Mouse (Mus musculus) spleen, adult 2 months (tissue): Measurements from ENCODE around the gene Them7. TPM values are rescaled to one million over a fixed set of nuclear protein-coding genes. Genes with fewer than 3 reads are reported as not detected.

ENCODE experiments used
- DNase-seq, 2 experiments: peaks; one replicate each; pipeline versions ENCODE4 v3.0.0 to v3.0.0-alpha.2; 2012 to 2021; ENCODE audit warnings: low spot score in 2 of 2, low read depth in 1 of 2
- H3K27ac ChIP-seq: fragments of 200-500 bp; 2 replicates; pipeline ENCODE4 v1.5.1; 2012; ENCODE audit warnings: low read length, inconsistent platforms; ENCODE audit not compliant: insufficient read depth
- H3K27me3 ChIP-seq: fragments of 200-500 bp; 2 replicates; pipeline ENCODE4 v1.6.1; 2012; ENCODE audit warnings: mild to moderate bottlenecking, moderate library complexity, low read length, inconsistent platforms; ENCODE audit not compliant: control insufficient read depth, insufficient read depth
- H3K36me3 ChIP-seq: fragments of 200-500 bp; 2 replicates; pipeline ENCODE4 v1.6.1; 2012; ENCODE audit warnings: mild to moderate bottlenecking, low read length, inconsistent platforms; ENCODE audit not compliant: control insufficient read depth, insufficient read depth
- H3K4me1 ChIP-seq: fragments of 200-500 bp; 2 replicates; pipeline ENCODE4 v1.6.1; 2011; ENCODE audit warnings: inconsistent platforms; ENCODE audit not compliant: control insufficient read depth, insufficient read depth, insufficient read length
- H3K4me3 ChIP-seq: fragments of 200-500 bp; 2 replicates; pipeline ENCODE4 v1.5.1; 2011; ENCODE audit warnings: mild to moderate bottlenecking, inconsistent platforms; ENCODE audit not compliant: insufficient read depth, insufficient read length; ENCODE audit errors: extremely low read depth
- CTCF ChIP-seq: fragments of 200-500 bp; IDR thresholded peaks from 2 replicates; pipeline ENCODE4 v1.5.1; 2011; ENCODE audit warnings: mild to moderate bottlenecking, inconsistent platforms; ENCODE audit not compliant: insufficient read depth, insufficient read length, insufficient replicate concordance; ENCODE audit errors: extremely low read depth
- POLR2A ChIP-seq: fragments of 200-500 bp; IDR thresholded peaks from 2 replicates; pipeline ENCODE4 v1.6.1; 2011; ENCODE audit warnings: low read depth, low read length, inconsistent platforms
- WGBS: fragments of 180-500 bp; shearing (Covaris S2); methylation state at CpG from one replicate; pipeline ENCODE4 v1.1.7; 2018; 5-methylcytosine and 5-hydroxymethylcytosine counted together
- polyA plus RNA-seq: library from polyadenylated mRNA; depleted of rRNA; stranded (reverse); fragments of >200 nt; gene quantifications from 2 replicates; pipeline ENCODE4 v1.2.3, GENCODE M21; 2012

Them7 gene
- polyA plus RNA-seq, 1 experiment = 0.57 TPM

DNA sequence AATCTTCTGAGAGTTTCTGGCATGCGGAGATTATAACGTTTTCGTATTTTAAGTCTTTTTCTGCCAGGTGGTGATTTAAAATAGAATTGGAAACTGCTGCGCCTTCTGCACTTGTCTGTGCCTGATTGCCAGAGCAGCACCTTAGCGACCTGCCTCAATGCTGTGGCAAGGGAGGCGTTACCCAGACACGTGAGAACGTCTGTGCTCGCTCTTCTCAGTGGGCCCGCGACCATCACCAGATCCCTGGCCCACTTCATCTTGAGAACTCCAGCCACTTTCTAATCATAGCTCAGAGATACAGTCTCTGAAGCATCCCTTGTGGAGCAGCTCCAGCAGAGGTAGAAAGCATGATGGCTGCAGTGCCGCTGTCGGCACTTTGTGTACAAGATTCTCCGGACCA, 146.6 kb downstream of the Them7 start:
- no peak for DNase-seq
- H3K27me3 ChIP-seq = no peaks in the 10 kb centered on the region; the same call in 1 of the 2 replicates
- H3K4me3 ChIP-seq = no peak overlapping the region
- WGBS = 53% methylated on average over 14 of the region's 14 CpGs
- no peaks in the 10 kb centered on the region for H3K4me1 ChIP-seq
- no peak for TF ChIP-seq CTCF
- no peak for TF ChIP-seq POLR2A
- no peaks in the 10 kb centered on the region for H3K36me3 ChIP-seq
- H3K27ac ChIP-seq = no peak overlapping the region

- 93% methylated on average over 6 of the region's 6 CpGs for WGBS
- no peaks in the 10 kb centered on the region for H3K4me1 ChIP-seq
- H3K27ac ChIP-seq = no peak overlapping the region
- H3K4me3 ChIP-seq = no peak overlapping the region
- TF ChIP-seq POLR2A (no peak), CTCF (no peak)
- H3K27me3 ChIP-seq = no peaks in the 10 kb centered on the region; the same call in 1 of the 2 replicates
- no peaks in the 10 kb centered on the region for H3K36me3 ChIP-seq
- DNase-seq = no peak
These were observed 148.0 kb downstream of the Them7 start for GRCm38 (mm10) chr2:105372156-105372555.

- Histone ChIP-seq H3K27me3 (no peaks in the 10 kb centered on the region; the same call in 1 of the 2 replicates), H3K36me3 (no peaks in the 10 kb centered on the region), H3K4me1 (no peaks in the 10 kb centered on the region), H3K4me3 (no peak overlapping the region), H3K27ac (no peak overlapping the region)
- no peak for DNase-seq
- no peak for TF ChIP-seq CTCF
- TF ChIP-seq POLR2A = no peak
- 84% methylated on average over 5 of the region's 5 CpGs for WGBS
These were observed 148.6 kb downstream of the Them7 start for GRCm38 (mm10) chr2:105372727-105373126.

DNA sequence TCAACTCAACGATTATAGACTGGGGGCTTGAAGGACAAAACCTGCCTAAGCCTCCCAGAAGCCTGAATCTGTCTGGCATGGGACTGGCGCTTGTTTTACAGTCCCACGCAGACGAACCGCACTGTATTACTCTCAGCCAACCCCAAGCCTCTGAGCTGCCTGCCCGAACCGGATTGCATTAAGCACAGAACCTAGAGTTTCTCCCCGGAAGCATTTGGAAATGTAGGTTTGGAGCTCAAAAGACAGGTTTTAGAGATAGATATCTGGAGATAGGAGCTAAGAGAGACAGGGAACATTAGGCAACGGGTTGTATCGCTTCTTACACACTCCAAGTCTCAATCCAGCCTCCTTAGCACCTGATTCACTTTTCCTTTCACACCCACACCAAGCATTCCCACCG, 149.5 kb downstream of the Them7 start:
- Histone ChIP-seq H3K4me3 (no peak overlapping the region), H3K36me3 (no peaks in the 10 kb centered on the region), H3K4me1 (no peaks in the 10 kb centered on the region), H3K27me3 (no peaks in the 10 kb centered on the region; the same call in 1 of the 2 replicates), H3K27ac (no peak overlapping the region)
- 84% methylated on average over 11 of the region's 11 CpGs for WGBS
- no peak for TF ChIP-seq POLR2A
- no peak for TF ChIP-seq CTCF
- no peak for DNase-seq

- Histone ChIP-seq H3K4me1 (no peaks in the 10 kb centered on the region), H3K36me3 (no peaks in the 10 kb centered on the region), H3K4me3 (no peak overlapping the region), H3K27me3 (no peaks in the 10 kb centered on the region; the same call in 1 of the 2 replicates), H3K27ac (no peak overlapping the region)
- no peak for DNase-seq
- WGBS = 80% methylated on average over 7 of the region's 7 CpGs
- no peak for TF ChIP-seq POLR2A
- no peak for TF ChIP-seq CTCF
These were observed 151.1 kb downstream of the Them7 start for GRCm38 (mm10) chr2:105375261-105375660.

DNA sequence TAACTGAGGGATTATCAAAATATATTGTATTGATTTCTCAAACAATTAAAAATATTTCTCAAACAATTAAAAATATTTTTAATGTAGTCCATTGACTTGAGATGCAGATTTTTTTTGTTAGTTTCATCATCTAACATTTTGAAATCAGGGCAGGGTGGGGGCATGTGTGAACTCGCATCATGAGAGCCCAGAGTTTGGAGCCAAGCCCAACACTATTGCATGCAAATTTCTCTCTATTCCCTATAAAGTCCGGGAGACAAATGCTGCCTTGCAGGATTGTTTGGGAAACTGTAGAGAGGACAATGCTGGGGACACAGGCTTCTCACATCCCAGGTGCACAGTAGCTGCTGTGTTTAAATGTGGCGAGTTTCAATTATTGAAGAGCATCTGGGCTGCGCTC, 151.6 kb downstream of the Them7 start:
- no peak overlapping the region for H3K4me3 ChIP-seq
- H3K36me3 ChIP-seq = no peaks in the 10 kb centered on the region
- TF ChIP-seq POLR2A (no peak), CTCF (no peak)
- WGBS = 89% methylated on average over 4 of the region's 4 CpGs
- H3K27me3 ChIP-seq = no peaks in the 10 kb centered on the region; the same call in 1 of the 2 replicates
- H3K27ac ChIP-seq = no peak overlapping the region
- no peaks in the 10 kb centered on the region for H3K4me1 ChIP-seq
- no peak for DNase-seq

- Histone ChIP-seq H3K27ac (no peak overlapping the region), H3K36me3 (no peaks in the 10 kb centered on the region), H3K27me3 (no peaks in the 10 kb centered on the region), H3K4me1 (no peaks in the 10 kb centered on the region), H3K4me3 (no peak overlapping the region)
- DNase-seq = no peak
- 87% methylated on average over 1 of the region's 1 CpGs for WGBS
- TF ChIP-seq POLR2A = no peak
These were observed 155.6 kb downstream of the Them7 start for GRCm38 (mm10) chr2:105379682-105380081.

GRCm38 (mm10) chr2:105380757-105381319, 156.7 kb downstream of the Them7 start:
- H3K27ac ChIP-seq = no peak overlapping the region
- 79% methylated on average over 3 of the region's 3 CpGs for WGBS
- no peak for DNase-seq
- no peak overlapping the region for H3K4me3 ChIP-seq
- no peaks in the 10 kb centered on the region for H3K36me3 ChIP-seq
- H3K27me3 ChIP-seq = no peaks in the 10 kb centered on the region
- TF ChIP-seq POLR2A (no peak), CTCF (no peak)
- no peaks in the 10 kb centered on the region for H3K4me1 ChIP-seq
